Mouse (Mus musculus) CD4-positive naive resting alpha-beta T cell, adult 57 days (primary cell): ENCODE results near the gene Prkcb. TPM values are rescaled to one million over a fixed set of nuclear protein-coding genes. Genes with fewer than 3 reads are reported as not detected.

ENCODE experiments used
- total RNA-seq: library from RNA; stranded (reverse); gene quantifications from one replicate; pipeline ENCODE4 v1.2.4, GENCODE M21; 2023

Prkcb gene
- 129 TPM for total RNA-seq

GRCm38 (mm10) chr7:122288605-122289242, at the start of gene Prkcb:
Gene Prkcb, plus strand, starts transcription at chr7:122288751.

GRCm38 (mm10) chr7:122670442-122670872, 381.9 kb downstream of the Prkcb start, which contains the start of gene Cacng3:
Gene Cacng3, plus strand, starts transcription at chr7:122670492.

Other genes starting within 250 kb of the Prkcb start
- 44.2 TPM for gene Ubfd1, start 221.6 kb upstream of the Prkcb start, total RNA-seq
- gene Ears2, start 221.5 kb upstream of the Prkcb start, total RNA-seq: 19.7 TPM
- 80.0 TPM for gene Ndufab1, start 186.9 kb upstream of the Prkcb start, total RNA-seq
- gene Palb2, start 155.8 kb upstream of the Prkcb start, total RNA-seq: 3.9 TPM
- 49.5 TPM for gene Dctn5, start 155.7 kb upstream of the Prkcb start, total RNA-seq
- 5.3 TPM for gene Plk1, start 129.3 kb upstream of the Prkcb start, total RNA-seq
- not detected for gene Ern2, start 102.5 kb upstream of the Prkcb start, total RNA-seq
- 0.80 TPM for gene Chp2, start 69.3 kb upstream of the Prkcb start, total RNA-seq